ENCODE assay signal across 16 mouse cellular contexts in the genomic region with DNA sequence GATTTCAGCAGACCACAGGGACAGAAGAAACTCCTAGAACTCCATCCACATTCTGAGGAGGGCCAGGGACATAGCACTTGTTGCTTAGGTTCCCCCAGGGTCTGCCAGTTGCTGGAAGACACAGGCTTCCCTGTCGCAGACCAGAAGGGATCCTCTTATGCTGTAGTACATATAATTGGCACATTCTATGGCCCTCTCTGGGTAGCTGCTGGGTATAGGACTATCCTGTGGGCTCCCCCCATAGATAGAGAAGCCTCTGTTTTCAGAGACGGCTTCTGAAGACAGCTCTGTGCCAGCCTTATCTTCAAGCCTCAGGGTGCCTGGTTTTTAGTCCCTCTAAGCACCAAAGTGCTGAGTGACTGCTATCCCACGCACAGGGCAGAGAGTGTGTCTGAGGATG.
DNase-seq lines count a peak whose midpoint lies in the region; ATAC-seq and TF ChIP-seq lines count a peak whose summit lies in the region.
"Had no signal": no experiment of that assay in that cellular context is flagged by ENCODE, and none has a peak within 500 bp of the region (broad histone marks: within the 10 kb centered on the region; RNA-seq: fewer than 3 reads in every experiment).

No protein-coding gene starts in this region.

- DNase-seq in hindbrain, embryonic 11.5 days (ENCODE audit: low spot score), result no peak
- DNase-seq in hindbrain, embryonic 10.5 days (ENCODE audit: low spot score), result no peak
- DNase-seq in midbrain, postnatal 0 days (ENCODE audit: low spot score), result no peak
- DNase-seq in cerebellum, postnatal 25 days, result no peak
- DNase-seq in spleen, postnatal 10 days (ENCODE audit: low spot score in 2 of 2), result no peak
- DNase-seq: adrenal gland, postnatal 10 days; B cell, adult 2 months; cerebellum, adult 2 months; gastrocnemius, postnatal 10 days; heart, postnatal 10 days; kidney, adult 8-10 months had no signal

- no peak for TF ChIP-seq CTCF in midbrain, postnatal 0 days (IDR thresholded peaks at IDR 0.05)

- no peak overlapping the region for H3K4me2 ChIP-seq in hindbrain, embryonic 11.5 days (replicated peaks; ENCODE audit: low read depth, low read length)
- H3K4me2 ChIP-seq in midbrain, embryonic 15.5 days, result no peak overlapping the region
- no peak overlapping the region for H3K4me2 ChIP-seq in midbrain, postnatal 0 days (ENCODE audit: low read depth, low read length, poor library complexity, severe bottlenecking)
- peak overlapping the region; percentile 26; the same call in 1 of the 2 replicates for H3K4me2 ChIP-seq in intestine, embryonic 16.5 days (ENCODE audit: low read depth, low read length)
- H3K4me2 ChIP-seq in stomach, embryonic 16.5 days (ENCODE audit: low read depth, low read length), result 0 out of 2 replicates have a peak overlapping the region, but pooled peaks have one; percentile 44

- 0 out of 2 replicates have a peak overlapping the region, but pooled peaks have one; percentile 24 for H3K27ac ChIP-seq in hindbrain, embryonic 11.5 days (ENCODE audit: low read depth, low read length)
- H3K27ac ChIP-seq in hindbrain, embryonic 10.5 days, result no peak overlapping the region
- 0 out of 2 replicates have a peak overlapping the region, but pooled peaks have one; percentile 3 for H3K27ac ChIP-seq in midbrain, embryonic 15.5 days
- H3K27ac ChIP-seq in midbrain, postnatal 0 days (ENCODE audit: low read depth, low read length), result no peak overlapping the region
- no peak overlapping the region for H3K27ac ChIP-seq in intestine, embryonic 16.5 days (ENCODE audit: low read length)
- H3K27ac ChIP-seq in stomach, embryonic 16.5 days (ENCODE audit: low read length), result no peak overlapping the region
- H3K27ac ChIP-seq: layer of hippocampus, adult 2 months; liver, embryonic 14.5 days had no signal

- 79% methylated on average over 3 of the region's 3 CpGs for WGBS in hindbrain, embryonic 11.5 days
- 75% methylated on average over 3 of the region's 3 CpGs for WGBS in hindbrain, embryonic 10.5 days
- WGBS in midbrain, embryonic 15.5 days, result 62% methylated on average over 3 of the region's 3 CpGs
- WGBS in midbrain, postnatal 0 days, result 67% methylated on average over 3 of the region's 3 CpGs
- 74% methylated on average over 3 of the region's 3 CpGs for WGBS in intestine, embryonic 16.5 days
- 61% methylated on average over 3 of the region's 3 CpGs for WGBS in stomach, embryonic 16.5 days

- no peaks in the 10 kb centered on the region for H3K27me3 ChIP-seq in hindbrain, embryonic 11.5 days (ENCODE audit: control insufficient read depth, insufficient read depth, low read length)
- H3K27me3 ChIP-seq in hindbrain, embryonic 10.5 days (ENCODE audit: insufficient read depth, poor library complexity, severe bottlenecking), result peaks cover 2% of the 10 kb centered on the region; the same call in 1 of the 2 replicates
- peaks cover 4% of the 10 kb centered on the region; the same call in 1 of the 2 replicates for H3K27me3 ChIP-seq in midbrain, embryonic 15.5 days (replicated peaks)
- no peaks in the 10 kb centered on the region; the same call in 1 of the 2 replicates for H3K27me3 ChIP-seq in midbrain, postnatal 0 days (ENCODE audit: insufficient read depth, low read length)
- H3K27me3 ChIP-seq in intestine, embryonic 16.5 days (replicated peaks; ENCODE audit: control insufficient read depth, insufficient read depth, low read length), result no peaks in the 10 kb centered on the region
- no peaks in the 10 kb centered on the region for H3K27me3 ChIP-seq in stomach, embryonic 16.5 days (ENCODE audit: control insufficient read depth, insufficient read depth, low read length)

- ATAC-seq in hindbrain, embryonic 11.5 days (ENCODE audit: low FRiP score), result no peak
- ATAC-seq in midbrain, embryonic 15.5 days (replicated peaks), result 0 out of 2 replicates have a peak, but pooled peaks have one; percentile 6
- ATAC-seq in midbrain, postnatal 0 days (ENCODE audit: low FRiP score), result no peak
- ATAC-seq in intestine, embryonic 16.5 days, result no peak
- ATAC-seq in stomach, embryonic 16.5 days (ENCODE audit: insufficient read depth, low FRiP score), result no peak

- H3K9ac ChIP-seq in hindbrain, embryonic 11.5 days (ENCODE audit: low read depth, low read length), result no peak overlapping the region
- H3K9ac ChIP-seq in midbrain, embryonic 15.5 days, result no peak overlapping the region
- H3K9ac ChIP-seq in midbrain, postnatal 0 days (replicated peaks; ENCODE audit: low read length, poor library complexity, severe bottlenecking), result no peak overlapping the region
- 0 out of 2 replicates have a peak overlapping the region, but pooled peaks have one; percentile 1 for H3K9ac ChIP-seq in intestine, embryonic 16.5 days (ENCODE audit: low read depth, low read length)
- no peak overlapping the region for H3K9ac ChIP-seq in stomach, embryonic 16.5 days (ENCODE audit: low read length)
- H3K9ac ChIP-seq: liver, embryonic 14.5 days had no signal

- H3K4me3 ChIP-seq in hindbrain, embryonic 11.5 days (ENCODE audit: low read depth, low read length), result no peak overlapping the region
- no peak overlapping the region for H3K4me3 ChIP-seq in hindbrain, embryonic 10.5 days
- H3K4me3 ChIP-seq in midbrain, embryonic 15.5 days, result no peak overlapping the region
- no peak overlapping the region for H3K4me3 ChIP-seq in midbrain, postnatal 0 days (ENCODE audit: low read depth, low read length)
- H3K4me3 ChIP-seq in intestine, embryonic 16.5 days (ENCODE audit: low read length), result no peak overlapping the region
- H3K4me3 ChIP-seq in stomach, embryonic 16.5 days (replicated peaks; ENCODE audit: low read length), result no peak overlapping the region
- H3K4me3 ChIP-seq: layer of hippocampus, adult 2 months had no signal

- H3K9me3 ChIP-seq in hindbrain, embryonic 11.5 days (ENCODE audit: control insufficient read depth, low read length), result no peaks in the 10 kb centered on the region
- H3K9me3 ChIP-seq in hindbrain, embryonic 10.5 days, result no peaks in the 10 kb centered on the region
- no peaks in the 10 kb centered on the region for H3K9me3 ChIP-seq in midbrain, embryonic 15.5 days
- H3K9me3 ChIP-seq in midbrain, postnatal 0 days (ENCODE audit: low read length), result no peaks in the 10 kb centered on the region
- no peaks in the 10 kb centered on the region for H3K9me3 ChIP-seq in intestine, embryonic 16.5 days (ENCODE audit: control insufficient read depth, low read length)
- H3K9me3 ChIP-seq in stomach, embryonic 16.5 days (replicated peaks; ENCODE audit: control insufficient read depth, low read length), result no peaks in the 10 kb centered on the region

- H3K4me1 ChIP-seq in hindbrain, embryonic 11.5 days (replicated peaks; ENCODE audit: control insufficient read depth, insufficient read depth, low read length), result no peaks in the 10 kb centered on the region; the same call in 1 of the 2 replicates
- peaks cover 27% of the 10 kb centered on the region for H3K4me1 ChIP-seq in hindbrain, embryonic 10.5 days (replicated peaks)
- peaks cover 19% of the 10 kb centered on the region for H3K4me1 ChIP-seq in midbrain, embryonic 15.5 days
- H3K4me1 ChIP-seq in midbrain, postnatal 0 days (ENCODE audit: insufficient read depth, low read length), result peaks cover 3% of the 10 kb centered on the region; the same call in 1 of the 2 replicates
- H3K4me1 ChIP-seq in intestine, embryonic 16.5 days (ENCODE audit: control insufficient read depth, insufficient read depth, low read length), result peaks cover 10% of the 10 kb centered on the region
- H3K4me1 ChIP-seq in stomach, embryonic 16.5 days (ENCODE audit: control insufficient read depth, insufficient read depth, low read length), result peaks cover 12% of the 10 kb centered on the region; the same call in 1 of the 2 replicates

- H3K36me3 ChIP-seq in hindbrain, embryonic 11.5 days (ENCODE audit: control insufficient read depth, insufficient read depth, low read length), result no peaks in the 10 kb centered on the region
- H3K36me3 ChIP-seq in hindbrain, embryonic 10.5 days, result no peaks in the 10 kb centered on the region
- H3K36me3 ChIP-seq in midbrain, embryonic 15.5 days (replicated peaks), result no peaks in the 10 kb centered on the region
- no peaks in the 10 kb centered on the region for H3K36me3 ChIP-seq in midbrain, postnatal 0 days (ENCODE audit: insufficient read depth, low read length)
- H3K36me3 ChIP-seq in intestine, embryonic 16.5 days (ENCODE audit: control insufficient read depth, insufficient read depth, low read length), result no peaks in the 10 kb centered on the region
- no peaks in the 10 kb centered on the region for H3K36me3 ChIP-seq in stomach, embryonic 16.5 days (ENCODE audit: control insufficient read depth, insufficient read depth, low read length)

Comparison
In these comparisons a context has a peak if more than half of its experiments do, and no peak if none do; other contexts are left out.
1. H3K27ac ChIP-seq: peak in hindbrain, embryonic 11.5 days (single experiment) and midbrain, embryonic 15.5 days (single experiment); none in hindbrain, embryonic 10.5 days (single experiment), midbrain, postnatal 0 days (single experiment), intestine, embryonic 16.5 days (single experiment) and stomach, embryonic 16.5 days (single experiment).
2. H3K4me2 ChIP-seq: peak in intestine, embryonic 16.5 days (single experiment) and stomach, embryonic 16.5 days (single experiment); none in hindbrain, embryonic 11.5 days (single experiment), midbrain, embryonic 15.5 days (single experiment) and midbrain, postnatal 0 days (single experiment).